Comparison of ENCODE assay signal across 8 mouse cellular contexts in the genomic region with DNA sequence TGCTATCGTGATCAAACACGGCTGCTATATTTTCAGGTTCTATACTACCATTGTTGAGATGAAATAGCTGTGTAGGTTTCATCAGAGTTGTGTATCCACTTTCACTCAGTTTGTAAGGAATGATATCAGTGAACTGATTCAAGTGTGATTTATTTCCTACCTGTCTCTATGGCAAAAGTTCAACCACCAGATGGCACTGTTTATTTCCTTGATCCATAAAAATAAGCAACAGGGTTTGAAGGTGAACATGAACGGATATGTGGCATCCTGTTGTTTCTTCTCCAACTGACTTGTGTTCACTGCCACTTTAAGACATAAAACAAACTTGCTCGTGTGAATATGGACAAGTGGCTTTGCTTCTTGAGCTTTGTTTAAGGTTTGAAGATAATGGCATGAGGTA.
DNase-seq lines count a peak whose midpoint lies in the region; ATAC-seq and TF ChIP-seq lines count a peak whose summit lies in the region.

No protein-coding gene starts in this region.

- peak; percentile 58 for TF ChIP-seq CTCF in heart, adult 2 months (IDR thresholded peaks at IDR 0.05)

- no peaks in the 10 kb centered on the region for H3K27me3 ChIP-seq in heart, adult 2 months (ENCODE audit: control insufficient read depth, insufficient read depth, low read length)
- H3K27me3 ChIP-seq in neural tube, embryonic 11.5 days (ENCODE audit: control insufficient read depth, insufficient read depth, low read length): no peaks in the 10 kb centered on the region

- H3K9ac ChIP-seq in heart, adult 2 months (ENCODE audit: low read depth, low read length): no peak overlapping the region
- no peak overlapping the region for H3K9ac ChIP-seq in neural tube, embryonic 11.5 days (ENCODE audit: low read length)

- 36% methylated on average over 4 of the region's 4 CpGs for WGBS in heart, adult 2 months
- 71% methylated on average over 4 of the region's 4 CpGs for WGBS in neural tube, embryonic 11.5 days

- H3K4me1 ChIP-seq in heart, adult 2 months (ENCODE audit: control insufficient read depth, insufficient read depth, low read length): no peaks in the 10 kb centered on the region
- H3K4me1 ChIP-seq in neural tube, embryonic 11.5 days (ENCODE audit: control insufficient read depth, insufficient read depth, low read length): no peaks in the 10 kb centered on the region

- H3K27ac ChIP-seq in heart, adult 2 months: no peak overlapping the region
- no peak overlapping the region for H3K27ac ChIP-seq in neural tube, embryonic 11.5 days (ENCODE audit: low read depth, low read length)

- H3K79me2 ChIP-seq in heart, adult 2 months (replicated peaks; ENCODE audit: control insufficient read depth, insufficient read depth, low read length): no peaks in the 10 kb centered on the region

- no peak for TF ChIP-seq POLR2A in heart, adult 2 months (IDR thresholded peaks at IDR 0.05; ENCODE audit: insufficient read depth, low read depth, low read length)

- H3K36me3 ChIP-seq in heart, adult 2 months (ENCODE audit: control insufficient read depth, insufficient read depth, low read length): no peaks in the 10 kb centered on the region
- H3K36me3 ChIP-seq in neural tube, embryonic 11.5 days (ENCODE audit: control insufficient read depth, insufficient read depth, low read length): no peaks in the 10 kb centered on the region

- H3K9me3 ChIP-seq in neural tube, embryonic 11.5 days (ENCODE audit: control insufficient read depth, low read length): no peaks in the 10 kb centered on the region

- H3K4me3 ChIP-seq in heart, adult 2 months: no peak overlapping the region
- no peak overlapping the region for H3K4me3 ChIP-seq in neural tube, embryonic 11.5 days (ENCODE audit: low read depth, low read length)

- no peak for TF ChIP-seq EP300 in heart, adult 2 months (IDR thresholded peaks at IDR 0.05; ENCODE audit: insufficient read depth, low read depth, low read length)

- DNase-seq in heart, adult 2 months: no peak
- DNase-seq in heart, postnatal 14 days: no peak
- peak; percentile 31 for DNase-seq in neural tube, embryonic 11.5 days (ENCODE audit: low spot score)
- no peak for DNase-seq in neural tube, embryonic 10.5 days (ENCODE audit: extremely low spot score, low spot score)
- peak; percentile 67 for DNase-seq in embryo, embryonic 11 days
- DNase-seq in retina, postnatal 1 day: peak; percentile 70
- no peak for DNase-seq in urinary bladder, postnatal 36 days (ENCODE audit: low spot score in 2 of 2)
- DNase-seq in adrenal gland, postnatal 14 days: no peak

- intact Hi-C loops in heart, adult 2 months (cut with DNase I): loop anchor here (5.0 to 10.0 kb wide), 2 partner anchors 250 to 623 kb away; no protein-coding TSS in a partner anchor
- intact Hi-C loops in heart, postnatal 14 days (cut with DNase I): loop anchor here (2.0 to 5.0 kb wide), 2 partner anchors 249 to 265 kb away; no protein-coding TSS in a partner anchor

- no peak overlapping the region for H3K4me2 ChIP-seq in neural tube, embryonic 11.5 days (ENCODE audit: low read depth)

- no peak for ATAC-seq in neural tube, embryonic 11.5 days (ENCODE audit: insufficient read depth, low FRiP score, low TSS enrichment)

Comparison
In these comparisons a context has a peak if more than half of its experiments do, and no peak if none do; other contexts are left out.
1. DNase-seq: peak in neural tube, embryonic 11.5 days (single experiment), embryo, embryonic 11 days (single experiment) and retina, postnatal 1 day (single experiment); none in heart, adult 2 months (0 of 2), heart, postnatal 14 days (0 of 2), neural tube, embryonic 10.5 days (single experiment), urinary bladder, postnatal 36 days (0 of 2) and adrenal gland, postnatal 14 days (single experiment).